Mouse (Mus musculus) midbrain, embryonic 16.5 days (tissue): ENCODE measurements around the gene Ankrd6. TPM values are rescaled to one million over a fixed set of nuclear protein-coding genes. Genes with fewer than 3 reads are reported as not detected.
"Not testable (repeated sequence)": the region's sequence is repeated elsewhere in the genome, so short reads cannot be mapped to it uniquely, and the experiment has no call there.

Experiments used
- ATAC-seq: fragments of 200-750 bp; cut with Nextera tagmentation; 2 replicates; pipeline ENCODE4 v1.8.0; 2017; ENCODE audit warnings: moderate TSS enrichment
- H3K27ac ChIP-seq: fragments of 300-500 bp; sonication (generic); 2 replicates; pipeline ENCODE4 v1.5.1; 2014; ENCODE audit warnings: mild to moderate bottlenecking, low read length, mixed read lengths
- H3K27me3 ChIP-seq: fragments of 300-500 bp; sonication (generic); 2 replicates; pipeline ENCODE4 v1.6.1; 2014; ENCODE audit warnings: low read depth, low read length, mixed read lengths; ENCODE audit not compliant: control insufficient read depth, insufficient read depth
- H3K36me3 ChIP-seq: fragments of 300-500 bp; sonication (generic); 2 replicates; pipeline ENCODE4 v1.6.1; 2014; ENCODE audit warnings: mild to moderate bottlenecking, low read length, moderate library complexity, mixed read lengths; ENCODE audit not compliant: control insufficient read depth, insufficient read depth
- H3K4me1 ChIP-seq: fragments of 300-500 bp; sonication (generic); 2 replicates; pipeline ENCODE4 v1.6.1; 2014; ENCODE audit warnings: mild to moderate bottlenecking, low read length, mixed read lengths; ENCODE audit not compliant: control insufficient read depth, insufficient read depth
- H3K4me2 ChIP-seq: fragments of 300-500 bp; sonication (generic); 2 replicates; pipeline ENCODE4 v1.6.1; 2014; ENCODE audit warnings: mild to moderate bottlenecking, low read length, mixed read lengths
- H3K4me3 ChIP-seq: fragments of 300-500 bp; sonication (generic); 2 replicates; pipeline ENCODE4 v1.5.1; 2014; ENCODE audit warnings: low read depth, mild to moderate bottlenecking, low read length, moderate library complexity, mixed read lengths
- H3K9ac ChIP-seq: fragments of 300-500 bp; sonication (generic); 2 replicates; pipeline ENCODE4 v1.6.1; 2014; ENCODE audit warnings: low read depth, low read length, mixed read lengths
- H3K9me3 ChIP-seq: fragments of 300-500 bp; sonication (generic); replicated peaks from 2 replicates; pipeline ENCODE4 v1.6.1; 2014; ENCODE audit warnings: mild to moderate bottlenecking, low read length, mixed read lengths; ENCODE audit not compliant: control insufficient read depth, poor library complexity, severe bottlenecking
- WGBS: fragments of 180-500 bp; shearing (Covaris S2); extraction: QIAGEN DNeasy Blood & Tissue Kit; methylation state at CpG from one replicate; pipeline ENCODE4 v1.1.7; 2014; 5-methylcytosine and 5-hydroxymethylcytosine counted together
- polyA plus RNA-seq: library from polyadenylated mRNA; unstranded; fragments of >200 nt; fragmentation: Nextera tagmentation; extraction: Ambion mirVana; gene quantifications from 2 replicates; pipeline ENCODE4 v1.2.1, GENCODE M21; 2015

Ankrd6 gene
- polyA plus RNA-seq, 1 experiment from 2014 or later = 35.7 TPM

- H3K9me3 ChIP-seq = no peaks in the 10 kb centered on the region
- ATAC-seq = no peak
- no peaks in the 10 kb centered on the region for H3K36me3 ChIP-seq
- H3K4me1 ChIP-seq = peaks cover 27% of the 10 kb centered on the region
- H3K27me3 ChIP-seq = no peaks in the 10 kb centered on the region
- H3K9ac ChIP-seq = peak overlapping the region; percentile 97
- peak overlapping the region; percentile 93 for H3K4me3 ChIP-seq
- 0% methylated on average over 13 of the region's 13 CpGs for WGBS
- H3K27ac ChIP-seq = peak overlapping the region; percentile 87
- peak overlapping the region; percentile 83 for H3K4me2 ChIP-seq
Measured at GRCm38 (mm10) chr4:32984242-32984641, 33.6 kb upstream of the Ankrd6 start.

- peak; percentile 80 for ATAC-seq
- Histone ChIP-seq H3K4me2 (peak overlapping the region; percentile 83), H3K4me1 (peaks cover 27% of the 10 kb centered on the region), H3K9ac (peak overlapping the region; percentile 97), H3K9me3 (no peaks in the 10 kb centered on the region), H3K27me3 (no peaks in the 10 kb centered on the region), H3K4me3 (peak overlapping the region; percentile 93), H3K36me3 (no peaks in the 10 kb centered on the region), H3K27ac (peak overlapping the region; percentile 87)
- under 1% methylated on average over 74 of the region's 94 CpGs for WGBS
Measured at GRCm38 (mm10) chr4:32983176-32984155, 32.8 kb upstream of the Ankrd6 start.

GRCm38 (mm10) chr4:32982716-32983175 is 32.1 kb upstream of the Ankrd6 start, which contains the start of gene Rragd:
Gene Rragd (plus strand): TSS chr4:32983037.
- Histone ChIP-seq H3K27me3 (no peaks in the 10 kb centered on the region), H3K4me1 (peaks cover 27% of the 10 kb centered on the region), H3K9me3 (no peaks in the 10 kb centered on the region), H3K27ac (peak within 1 kb of the TSS; percentile 87), H3K36me3 (no peaks in the 10 kb centered on the region), H3K9ac (peak within 1 kb of the TSS; percentile 97), H3K4me2 (peak within 1 kb of the TSS; percentile 83), H3K4me3 (peak within 1 kb of the TSS; percentile 93)
- peak; percentile 85 for ATAC-seq
- WGBS = under 1% methylated on average over 18 of the region's 18 CpGs

DNA sequence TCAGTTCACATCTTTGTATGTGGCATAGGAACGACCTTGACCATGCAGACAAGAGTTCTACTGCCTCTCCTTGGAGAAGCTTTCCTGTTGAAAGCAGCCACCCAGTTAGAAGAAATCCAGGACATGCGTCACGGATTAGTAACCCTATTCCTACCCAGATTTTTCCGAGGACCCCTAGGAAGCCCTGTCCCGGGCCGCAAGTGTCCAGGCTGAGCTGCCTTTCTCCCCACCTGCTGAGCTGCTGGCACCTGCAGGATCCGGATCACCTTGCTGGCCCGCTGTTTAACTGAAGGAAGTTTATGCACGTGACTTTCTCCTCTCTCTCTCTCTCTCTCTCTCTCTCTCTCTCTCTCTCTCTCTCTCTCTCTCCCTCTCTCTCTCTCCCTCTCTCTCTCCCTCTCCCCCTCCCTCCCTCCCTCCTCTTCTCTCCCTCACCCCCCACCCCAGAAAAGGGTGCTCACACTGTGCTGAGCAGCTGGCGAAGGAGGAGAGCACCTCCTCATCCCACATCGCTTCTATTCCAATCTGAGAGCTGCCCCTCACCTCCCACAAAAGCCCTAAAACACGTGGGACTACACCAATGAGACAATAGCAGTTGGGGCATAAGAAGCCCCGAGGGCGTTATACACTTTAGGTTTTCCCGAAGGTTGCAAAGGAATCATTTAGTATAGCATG is 31.5 kb upstream of the Ankrd6 start:
- peak; percentile 61 for ATAC-seq
- 0% methylated on average over 15 of the region's 15 CpGs for WGBS
- Histone ChIP-seq H3K36me3 (no peaks in the 10 kb centered on the region), H3K27me3 (no peaks in the 10 kb centered on the region), H3K4me1 (peaks cover 27% of the 10 kb centered on the region), H3K27ac (peak overlapping the region; percentile 87), H3K4me3 (peak overlapping the region; percentile 93), H3K4me2 (peak overlapping the region; percentile 83), H3K9ac (peak overlapping the region; percentile 97), H3K9me3 (no peaks in the 10 kb centered on the region)

DNA sequence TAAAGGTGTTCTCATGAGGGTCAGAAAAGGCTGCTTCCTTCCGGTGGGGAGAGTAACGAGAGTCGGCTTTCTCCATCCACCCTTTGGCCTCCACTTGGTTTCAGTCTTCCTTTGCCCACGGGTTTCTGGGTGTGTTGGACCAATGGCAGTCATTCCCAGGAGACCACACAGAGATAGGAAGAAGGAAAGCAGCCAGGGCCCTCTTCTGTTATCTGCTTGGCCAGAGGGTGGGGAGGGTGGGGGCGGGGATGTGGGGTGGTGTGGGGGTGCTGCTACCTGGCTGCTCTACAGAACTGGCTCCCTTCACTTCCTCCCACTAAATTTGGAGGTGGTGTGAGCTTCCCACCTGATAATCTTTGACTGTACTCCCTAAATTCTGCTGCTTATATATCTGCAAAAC is 31.0 kb upstream of the Ankrd6 start:
- Histone ChIP-seq H3K9me3 (no peaks in the 10 kb centered on the region), H3K9ac (no peak overlapping the region), H3K4me1 (peaks cover 27% of the 10 kb centered on the region), H3K4me3 (no peak overlapping the region), H3K36me3 (no peaks in the 10 kb centered on the region), H3K27me3 (no peaks in the 10 kb centered on the region), H3K27ac (no peak overlapping the region), H3K4me2 (peak overlapping the region; percentile 83; the same call in 1 of the 2 replicates)
- no peak for ATAC-seq
- 27% methylated on average over 4 of the region's 5 CpGs for WGBS

- Histone ChIP-seq H3K4me3 (no peak overlapping the region), H3K27ac (no peak overlapping the region), H3K4me1 (peaks cover 15% of the 10 kb centered on the region), H3K36me3 (no peaks in the 10 kb centered on the region), H3K9me3 (no peaks in the 10 kb centered on the region), H3K27me3 (no peaks in the 10 kb centered on the region), H3K9ac (no peak overlapping the region), H3K4me2 (no peak overlapping the region)
- 82% methylated on average over 3 of the region's 3 CpGs for WGBS
- ATAC-seq = no peak
Measured at GRCm38 (mm10) chr4:32980061-32980460, 29.4 kb upstream of the Ankrd6 start.

DNA sequence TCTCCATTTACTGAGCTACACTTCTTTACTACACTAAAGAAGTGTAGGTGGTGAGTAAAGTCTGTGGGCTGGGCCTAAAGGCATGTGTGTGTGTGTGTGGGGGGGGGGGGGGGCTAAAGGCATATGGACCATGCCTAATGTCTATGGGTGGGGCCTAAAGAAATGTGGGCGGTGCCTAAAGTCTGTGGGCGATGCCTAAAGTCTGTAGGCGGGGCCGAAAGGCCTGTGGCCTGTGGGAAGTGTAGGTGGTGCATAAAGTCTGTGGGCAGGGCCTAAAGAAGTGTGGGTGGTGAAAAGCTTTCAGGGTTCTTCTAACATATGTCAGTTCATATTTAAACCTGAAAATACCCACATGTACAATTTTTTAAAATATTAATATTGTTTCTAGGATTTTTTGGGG is 26.7 kb upstream of the Ankrd6 start:
- H3K27ac ChIP-seq = no peak overlapping the region
- WGBS = 86% methylated on average over 4 of the region's 4 CpGs

DNA sequence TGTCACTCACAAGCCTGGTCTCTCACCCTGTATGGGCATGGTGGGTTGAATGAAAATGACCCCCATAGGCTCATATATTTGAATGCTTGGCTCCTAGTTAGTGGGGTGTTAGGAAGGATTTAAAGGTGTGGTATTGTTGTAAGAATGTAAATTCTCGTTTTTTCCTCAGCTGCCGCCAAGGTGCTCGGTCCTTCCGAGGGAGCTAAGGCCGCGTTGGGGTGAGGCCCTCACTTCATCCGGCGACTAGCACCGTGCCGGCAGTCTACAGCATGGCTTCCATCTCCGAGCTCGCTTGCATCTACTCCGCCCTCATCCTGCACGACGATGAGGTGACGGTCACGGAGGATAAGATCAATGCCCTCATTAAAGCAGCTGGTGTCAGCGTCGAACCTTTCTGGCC is 14.0 kb upstream of the Ankrd6 start:
- not testable (repeated sequence) for H3K4me3 ChIP-seq, ATAC-seq, H3K9ac ChIP-seq, H3K9me3 ChIP-seq, H3K27ac ChIP-seq, H3K4me1 ChIP-seq, H3K36me3 ChIP-seq, H3K27me3 ChIP-seq, H3K4me2 ChIP-seq
- 86% methylated on average over 19 of the region's 19 CpGs for WGBS

More for the DNA sequence above, 26.7 kb upstream of the Ankrd6 start:
- H3K36me3 ChIP-seq = no peaks in the 10 kb centered on the region
- no peaks in the 10 kb centered on the region for H3K27me3 ChIP-seq
- ATAC-seq = no peak
- no peak overlapping the region for H3K4me2 ChIP-seq
- H3K9me3 ChIP-seq = no peaks in the 10 kb centered on the region; the same call in 1 of the 2 replicates
- H3K9ac ChIP-seq = no peak overlapping the region
- H3K4me3 ChIP-seq = no peak overlapping the region
- H3K4me1 ChIP-seq = peaks cover 6% of the 10 kb centered on the region
